Mouse (Mus musculus): ENCODE results near the gene Gm44596. TPM values are rescaled to one million over a fixed set of nuclear protein-coding genes. Genes with fewer than 3 reads are reported as not detected.

Gm44596 gene
- total RNA-seq (2022) = not detected

- peak; percentile 48 for DNase-seq (ENCODE audit: low spot score)
Observed at GRCm38 (mm10) chr6:128375192-128375591, at the start of gene Gm44596, which contains the start of gene Tex52. TSS of gene Gm44596 (plus strand) at chr6:128375503. TSS of gene Tex52 (plus strand) at chr6:128375456.

GRCm38 (mm10) chr6:128334397-128335124 is 40.7 kb upstream of the Gm44596 start:
- peak; percentile 55 for DNase-seq (ENCODE audit: low spot score)

- no peak for DNase-seq (ENCODE audit: low spot score)
Observed at GRCm38 (mm10) chr6:128337467-128337866, 37.8 kb upstream of the Gm44596 start.

- DNase-seq (ENCODE audit: low spot score) = no peak
Observed at GRCm38 (mm10) chr6:128338876-128339275, 36.4 kb upstream of the Gm44596 start.

GRCm38 (mm10) chr6:128341956-128342723 is 33.2 kb upstream of the Gm44596 start:
- DNase-seq (ENCODE audit: low spot score) = no peak

- DNase-seq (ENCODE audit: low spot score) = no peak
Observed at GRCm38 (mm10) chr6:128345623-128346022, 29.7 kb upstream of the Gm44596 start.

GRCm38 (mm10) chr6:128346782-128347181 is 28.5 kb upstream of the Gm44596 start:
- peak; percentile 32 for DNase-seq (ENCODE audit: low spot score)

- DNase-seq (ENCODE audit: low spot score) = no peak
Observed at GRCm38 (mm10) chr6:128349711-128350110, 25.6 kb upstream of the Gm44596 start.

GRCm38 (mm10) chr6:128354140-128354539 is 21.2 kb upstream of the Gm44596 start:
- no peak for DNase-seq (ENCODE audit: low spot score)

GRCm38 (mm10) chr6:128355201-128355681 is 20.1 kb upstream of the Gm44596 start:
- DNase-seq (ENCODE audit: low spot score) = peak; percentile 27

- peak; percentile 94 for DNase-seq (ENCODE audit: low spot score)
Observed at GRCm38 (mm10) chr6:128355726-128356416, 19.4 kb upstream of the Gm44596 start, which contains the start of gene Tulp3. TSS of gene Tulp3 (minus strand) at chr6:128355851.

GRCm38 (mm10) chr6:128358999-128359398 is 16.3 kb upstream of the Gm44596 start:
- peak; percentile 44 for DNase-seq (ENCODE audit: low spot score)

GRCm38 (mm10) chr6:128361901-128362300 is 13.4 kb upstream of the Gm44596 start:
- no peak for DNase-seq (ENCODE audit: low spot score)

GRCm38 (mm10) chr6:128362381-128363006 is 12.8 kb upstream of the Gm44596 start, which contains the start of the genes Rhno1 and Foxm1:
TSS of gene Rhno1 (minus strand) at chr6:128362911.
TSS of gene Foxm1 (plus strand) at chr6:128362967.
- peak; percentile 74 for DNase-seq (ENCODE audit: low spot score)

GRCm38 (mm10) chr6:128363007-128363825 is 12.1 kb upstream of the Gm44596 start:
- no peak for DNase-seq (ENCODE audit: low spot score)

GRCm38 (mm10) chr6:128364721-128365120 is 10.6 kb upstream of the Gm44596 start:
- DNase-seq (ENCODE audit: low spot score) = no peak

- DNase-seq (ENCODE audit: low spot score) = no peak
Observed at GRCm38 (mm10) chr6:128366466-128366865, 8.8 kb upstream of the Gm44596 start.

GRCm38 (mm10) chr6:128370040-128370439 is 5.3 kb upstream of the Gm44596 start:
- no peak for DNase-seq (ENCODE audit: low spot score)

GRCm38 (mm10) chr6:128376371-128377085 is 1.2 kb downstream of the Gm44596 start:
- no peak for DNase-seq (ENCODE audit: low spot score)

- no peak for DNase-seq (ENCODE audit: low spot score)
Observed at GRCm38 (mm10) chr6:128379636-128380035, 4.3 kb downstream of the Gm44596 start.

Measured in heart, adult 8-10 months (tissue).